Mouse (Mus musculus): ENCODE measurements around the gene Thada.

Gene Thada

GRCm38 (mm10) chr17:84465753-84466608 is at the start of gene Thada:
TSS of gene Thada (minus strand) at chr17:84466205.
- peak; percentile 100 for DNase-seq

GRCm38 (mm10) chr17:84512516-84513085 is 46.6 kb upstream of the Thada start:
- DNase-seq, result no peak

GRCm38 (mm10) chr17:84511682-84512515 is 45.9 kb upstream of the Thada start, which contains the start of gene Plekhh2:
TSS of gene Plekhh2 (plus strand) at chr17:84511895.
- DNase-seq, result peak; percentile 99

GRCm38 (mm10) chr17:84510961-84511639 is 45.1 kb upstream of the Thada start:
- no peak for DNase-seq

- DNase-seq, result peak; percentile 96
Observed at GRCm38 (mm10) chr17:84510355-84510754, 44.4 kb upstream of the Thada start.

- peak; percentile 90 for DNase-seq
Observed at GRCm38 (mm10) chr17:84509176-84509575, 43.2 kb upstream of the Thada start.

- peak; percentile 62 for DNase-seq
Observed at GRCm38 (mm10) chr17:84508736-84509135, 42.7 kb upstream of the Thada start.

- no peak for DNase-seq
Observed at GRCm38 (mm10) chr17:84505922-84506321, 39.9 kb upstream of the Thada start.

- peak; percentile 22 for DNase-seq
Observed at GRCm38 (mm10) chr17:84502341-84502740, 36.3 kb upstream of the Thada start.

- peak; percentile 90 for DNase-seq
Observed at GRCm38 (mm10) chr17:84498639-84499038, 32.6 kb upstream of the Thada start.

- DNase-seq, result peak; percentile 45
Observed at GRCm38 (mm10) chr17:84497972-84498604, 32.1 kb upstream of the Thada start.

- no peak for DNase-seq
Observed at GRCm38 (mm10) chr17:84497559-84497958, 31.6 kb upstream of the Thada start.

- DNase-seq, result peak; percentile 19
Observed at GRCm38 (mm10) chr17:84497026-84497425, 31.0 kb upstream of the Thada start.

- DNase-seq, result peak; percentile 55
Observed at GRCm38 (mm10) chr17:84492255-84492880, 26.4 kb upstream of the Thada start.

GRCm38 (mm10) chr17:84487415-84487814 is 21.4 kb upstream of the Thada start:
- DNase-seq, result peak; percentile 25

GRCm38 (mm10) chr17:84483673-84484320 is 17.8 kb upstream of the Thada start:
- DNase-seq, result peak; percentile 74

- peak; percentile 90 for DNase-seq
Observed at GRCm38 (mm10) chr17:84482831-84483230, 16.8 kb upstream of the Thada start.

GRCm38 (mm10) chr17:84480464-84481355 is 14.7 kb upstream of the Thada start:
- peak; percentile 88 for DNase-seq

GRCm38 (mm10) chr17:84478276-84478675 is 12.3 kb upstream of the Thada start:
- peak; percentile 29 for DNase-seq

- DNase-seq, result no peak
Observed at GRCm38 (mm10) chr17:84477176-84477575, 11.2 kb upstream of the Thada start.
